Mouse (Mus musculus) urinary bladder, adult 2 months (tissue): ENCODE data around the gene Mbd5. TPM values are rescaled to one million over a fixed set of nuclear protein-coding genes. Genes with fewer than 3 reads are reported as not detected.
"Not testable (repeated sequence)": the region's sequence is repeated elsewhere in the genome, so short reads cannot be mapped to it uniquely, and the experiment has no call there.

Source experiments
- DNase-seq: peaks from one replicate; pipeline ENCODE4 v3.0.0; 2022; ENCODE audit warnings: low spot score
- polyA plus RNA-seq: library from polyadenylated mRNA; depleted of rRNA; stranded (reverse); fragments of >200 nt; gene quantifications from 2 replicates; pipeline ENCODE4 v1.2.3, GENCODE M21; 2012

The Mbd5 gene
- polyA plus RNA-seq, 1 experiment, result 9.7 TPM

DNA sequence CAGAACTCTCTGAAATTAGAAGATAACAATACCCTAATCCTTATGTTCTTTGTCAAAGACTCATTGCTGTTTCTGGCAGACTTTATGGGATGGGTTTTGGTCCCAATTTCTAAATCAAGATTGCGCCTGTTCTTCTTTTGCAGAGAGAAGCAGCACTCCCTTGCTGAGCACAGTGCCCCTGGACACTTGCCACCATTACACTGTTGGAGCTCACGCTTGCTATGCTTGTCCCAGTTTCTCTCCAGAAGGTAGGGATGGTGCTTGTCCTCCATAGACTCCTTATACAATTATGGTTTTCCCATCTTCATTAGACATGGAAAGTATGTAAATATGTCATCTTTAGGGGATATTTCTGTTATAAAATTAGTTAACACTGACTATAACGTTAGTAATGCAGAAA is 220.5 kb downstream of the Mbd5 start:
- no peak for DNase-seq

DNA sequence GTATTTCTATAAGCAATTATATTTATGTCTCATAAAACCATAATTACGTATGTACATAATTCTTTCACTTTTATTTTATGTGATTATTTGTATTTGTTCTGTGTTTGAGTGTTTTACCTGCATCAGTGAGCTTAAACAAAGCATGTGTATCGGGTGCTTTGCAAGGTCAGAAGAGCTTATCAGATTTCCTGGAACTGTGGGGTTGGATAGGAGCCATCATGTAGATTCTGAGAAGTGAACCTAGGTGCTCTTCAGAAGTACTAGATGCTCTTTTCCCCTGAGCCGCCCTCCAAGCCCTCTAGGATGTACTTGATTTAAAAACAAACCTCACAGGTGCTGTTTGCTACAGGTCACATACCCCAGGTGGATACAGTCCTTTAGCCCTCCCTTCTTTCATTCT is 227.7 kb downstream of the Mbd5 start:
- no peak for DNase-seq

DNA sequence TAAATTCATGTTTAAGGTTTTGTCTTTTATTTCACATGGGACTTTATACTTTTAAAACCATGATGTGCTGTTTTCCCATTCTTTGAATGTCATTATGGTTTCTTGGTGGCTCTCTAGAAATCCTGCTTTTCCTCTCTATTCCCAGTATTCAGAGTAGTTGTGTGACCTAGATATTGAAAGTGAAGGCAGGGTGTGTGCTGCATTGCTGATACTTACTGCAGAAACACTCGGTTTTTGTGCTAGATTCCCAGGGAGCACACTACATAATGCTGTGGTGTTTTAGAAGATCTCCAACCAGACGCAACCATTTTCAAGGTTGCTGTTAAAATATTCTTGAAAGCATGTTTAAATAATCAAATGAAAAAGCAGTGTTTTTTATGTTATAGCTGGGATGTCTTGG is 241.7 kb downstream of the Mbd5 start:
- no peak for DNase-seq

DNA sequence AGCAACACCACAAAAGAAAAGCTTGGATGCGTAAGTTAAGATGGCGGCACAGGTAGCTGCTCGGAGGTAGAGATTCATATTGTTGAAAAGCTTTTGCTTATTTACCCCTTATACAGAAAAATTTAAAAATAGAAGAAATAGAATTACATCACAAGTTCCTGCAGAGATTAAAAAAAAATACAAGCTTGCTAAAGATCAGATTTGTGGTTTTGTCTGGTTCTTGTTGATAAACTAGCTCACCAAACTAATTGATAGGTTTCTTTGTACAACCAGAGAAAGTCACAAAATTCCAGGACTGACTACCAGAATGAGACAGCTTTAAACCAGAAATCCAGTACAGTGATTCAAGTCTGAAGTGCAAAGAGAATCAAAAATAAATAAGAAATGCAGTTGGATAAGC is 242.4 kb downstream of the Mbd5 start:
- no peak for DNase-seq

DNA sequence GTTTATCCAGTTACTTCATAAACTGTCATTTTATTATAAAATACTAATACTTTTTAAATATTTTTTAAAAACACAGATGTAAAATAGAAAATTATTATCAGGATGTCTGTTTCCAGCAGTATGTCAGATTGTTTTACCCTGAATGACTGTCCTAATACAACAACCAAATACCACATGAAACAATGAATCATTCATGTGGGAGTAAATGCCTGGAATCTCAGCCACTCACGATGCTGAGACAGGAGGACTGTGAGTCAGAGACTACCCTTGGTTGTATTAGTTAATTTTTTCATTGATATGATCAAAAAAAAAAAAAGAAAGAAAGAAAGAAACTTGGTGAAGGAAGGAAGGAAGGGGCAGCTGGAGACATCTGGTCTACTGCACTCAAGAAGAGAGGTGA is 254.8 kb downstream of the Mbd5 start:
- no peak for DNase-seq

DNA sequence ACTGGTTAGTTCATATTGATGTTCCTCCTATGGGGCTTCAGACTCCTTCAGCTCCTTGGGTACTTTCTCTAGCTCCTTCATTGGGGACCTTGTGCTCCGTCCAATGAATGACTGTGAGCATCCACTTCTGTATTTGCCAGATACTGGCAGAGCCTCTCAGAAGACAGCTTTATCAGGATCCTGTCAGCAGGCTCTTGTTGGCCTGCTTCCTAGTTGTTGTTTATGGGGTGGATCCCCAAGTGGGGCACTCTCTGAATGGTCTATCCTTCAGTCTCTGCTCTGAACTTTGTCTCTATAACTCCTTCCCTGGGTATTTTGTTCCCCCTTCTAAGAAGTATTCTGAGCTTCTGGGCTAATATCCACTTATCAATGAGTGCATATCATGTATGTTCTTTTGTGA is 256.4 kb downstream of the Mbd5 start:
- not testable (repeated sequence) for DNase-seq

DNA sequence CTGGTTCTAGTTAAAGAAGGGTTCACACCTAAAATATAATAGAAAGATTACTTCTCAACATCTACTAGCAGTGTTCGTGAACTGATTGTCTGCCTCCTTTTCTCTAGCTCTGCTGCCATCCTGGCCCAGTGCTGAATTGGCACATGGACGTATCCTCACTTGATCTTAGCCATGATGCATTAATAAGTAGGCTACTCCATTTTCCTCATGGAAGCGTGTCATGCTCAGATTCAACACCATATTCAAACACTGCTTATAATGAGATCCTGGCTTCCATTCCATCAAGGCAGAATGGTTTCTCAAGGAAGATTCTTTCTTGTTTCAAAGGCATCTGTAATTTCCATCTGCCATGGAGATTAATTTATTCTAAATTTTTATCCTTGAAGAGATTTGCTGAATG is 260.0 kb downstream of the Mbd5 start:
- DNase-seq, result no peak

DNA sequence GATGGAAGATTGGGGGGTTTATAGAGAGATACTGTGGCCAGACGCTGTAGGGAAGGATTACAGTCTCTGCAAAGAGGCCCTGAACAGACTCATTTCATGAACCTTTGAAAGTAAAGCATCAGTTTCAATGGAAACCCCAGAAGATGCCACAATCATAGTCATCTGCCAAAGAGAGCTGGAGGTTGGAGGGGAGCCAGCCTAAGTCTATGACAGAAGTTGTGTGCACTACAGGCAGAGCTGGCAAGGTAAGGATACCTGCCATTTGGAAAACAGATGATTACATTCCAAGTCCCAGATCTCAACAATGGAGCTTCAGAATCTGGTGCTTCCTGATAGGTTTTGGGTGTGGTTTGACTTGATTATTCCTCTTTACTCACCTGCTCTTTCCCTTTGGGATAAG is 261.1 kb downstream of the Mbd5 start:
- no peak for DNase-seq

DNA sequence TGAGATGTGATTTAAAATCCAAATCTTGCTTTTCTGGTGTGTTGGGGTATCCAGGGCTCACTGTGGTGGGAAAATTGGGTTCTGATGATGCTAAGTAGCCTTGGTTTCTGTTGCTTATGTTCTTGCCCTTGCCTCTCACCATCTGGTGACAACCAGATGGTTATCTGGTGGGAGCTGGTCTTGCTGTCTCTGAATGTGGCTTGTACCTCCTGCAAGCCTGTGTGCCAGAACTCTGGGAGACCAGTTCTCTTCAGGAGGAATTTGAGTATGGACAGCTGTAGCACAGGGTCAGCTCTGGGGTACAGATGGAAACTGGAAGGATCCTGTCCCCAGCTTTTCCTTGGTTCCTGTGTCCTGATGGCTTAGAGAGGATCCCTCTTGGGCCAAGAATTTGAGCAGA is 280.4 kb downstream of the Mbd5 start:
- DNase-seq, result no peak

DNA sequence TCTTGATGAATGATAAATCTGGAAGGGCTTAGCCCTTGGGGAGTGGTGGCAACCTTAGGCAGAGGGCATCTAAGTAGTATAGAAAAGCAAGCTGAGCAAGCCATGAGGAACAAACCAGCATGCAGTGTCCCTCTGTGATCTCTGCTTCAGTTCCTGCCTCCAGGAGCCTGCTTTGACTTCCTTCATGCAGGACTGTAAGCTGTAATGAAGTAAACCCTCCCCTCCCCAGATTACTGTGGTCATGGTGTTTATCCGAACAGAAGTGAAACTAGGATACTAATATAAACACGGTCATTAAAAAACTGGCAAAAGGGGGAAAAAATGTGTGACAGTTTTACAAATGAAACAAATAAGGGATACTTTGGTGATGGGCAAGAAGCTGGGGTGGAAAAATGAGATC is 284.8 kb downstream of the Mbd5 start:
- no peak for DNase-seq

DNA sequence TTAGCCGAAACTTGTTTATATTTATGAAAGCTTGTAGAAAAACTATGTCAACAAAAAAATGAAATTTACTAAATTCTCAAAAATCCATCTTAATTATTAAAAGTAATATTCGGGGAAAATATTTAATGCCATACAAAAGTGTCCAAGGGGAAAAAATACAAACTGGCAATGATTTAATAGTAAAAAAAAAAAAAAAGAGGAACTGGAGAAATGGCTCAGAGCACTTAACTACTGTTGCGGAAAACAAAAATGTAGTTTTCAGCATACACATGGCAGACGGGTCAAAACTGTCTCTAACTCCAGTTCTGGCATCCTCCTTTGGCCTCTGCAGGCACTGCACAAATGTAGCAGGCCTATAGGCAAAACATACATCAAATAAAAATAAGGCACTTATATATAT is 292.4 kb downstream of the Mbd5 start:
- DNase-seq, result no peak

DNA sequence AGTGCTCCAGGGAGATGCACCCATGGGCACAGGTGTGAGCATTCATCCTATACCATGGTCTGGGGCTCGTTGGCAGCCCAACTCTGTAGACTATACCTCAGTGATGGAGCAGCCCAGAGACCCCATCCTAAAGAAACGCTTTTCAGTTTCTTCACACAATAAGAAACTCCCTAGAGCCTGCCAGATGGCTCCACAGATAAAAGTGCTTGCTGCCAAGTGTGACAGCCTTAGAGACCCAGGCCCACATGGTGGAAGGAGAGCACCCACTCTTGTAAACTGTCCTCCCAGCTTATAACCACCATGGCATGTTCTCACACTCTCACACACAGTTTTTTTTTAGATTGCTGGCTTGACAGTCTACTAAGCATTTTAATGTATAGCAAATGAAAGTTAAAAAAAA is 314.8 kb downstream of the Mbd5 start:
- DNase-seq, result no peak

DNA sequence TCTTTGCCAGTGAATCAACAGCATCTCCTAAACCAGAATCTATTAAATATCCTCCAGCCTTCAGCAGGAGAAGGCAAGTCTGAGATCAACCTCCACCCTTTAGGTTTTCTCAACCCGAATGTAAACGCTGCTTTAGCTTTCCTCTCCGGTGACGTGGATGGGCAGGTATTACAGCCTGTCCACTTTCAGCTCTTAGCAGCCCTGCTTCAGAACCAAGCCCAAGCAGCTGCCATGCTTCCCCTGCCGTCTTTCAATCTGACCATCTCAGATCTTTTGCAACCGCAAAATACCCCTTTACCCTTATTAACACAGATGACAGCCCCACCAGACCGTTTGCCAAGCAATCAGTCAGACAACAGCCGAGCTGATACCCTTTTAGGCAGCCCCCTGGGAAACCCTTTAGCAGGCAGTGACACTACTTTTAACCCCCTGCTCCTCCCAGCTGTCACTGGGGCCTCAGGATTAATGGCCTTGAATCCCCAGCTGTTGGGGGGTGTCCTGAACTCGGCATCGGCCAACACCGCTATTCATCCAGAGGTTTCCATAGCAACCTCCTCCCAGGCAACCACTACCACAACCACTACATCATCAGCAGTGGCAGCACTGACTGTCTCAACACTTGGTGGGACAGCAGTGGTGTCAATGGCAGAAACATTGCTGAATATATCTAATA is 323.1 kb downstream of the Mbd5 start:
- DNase-seq, result no peak

DNA sequence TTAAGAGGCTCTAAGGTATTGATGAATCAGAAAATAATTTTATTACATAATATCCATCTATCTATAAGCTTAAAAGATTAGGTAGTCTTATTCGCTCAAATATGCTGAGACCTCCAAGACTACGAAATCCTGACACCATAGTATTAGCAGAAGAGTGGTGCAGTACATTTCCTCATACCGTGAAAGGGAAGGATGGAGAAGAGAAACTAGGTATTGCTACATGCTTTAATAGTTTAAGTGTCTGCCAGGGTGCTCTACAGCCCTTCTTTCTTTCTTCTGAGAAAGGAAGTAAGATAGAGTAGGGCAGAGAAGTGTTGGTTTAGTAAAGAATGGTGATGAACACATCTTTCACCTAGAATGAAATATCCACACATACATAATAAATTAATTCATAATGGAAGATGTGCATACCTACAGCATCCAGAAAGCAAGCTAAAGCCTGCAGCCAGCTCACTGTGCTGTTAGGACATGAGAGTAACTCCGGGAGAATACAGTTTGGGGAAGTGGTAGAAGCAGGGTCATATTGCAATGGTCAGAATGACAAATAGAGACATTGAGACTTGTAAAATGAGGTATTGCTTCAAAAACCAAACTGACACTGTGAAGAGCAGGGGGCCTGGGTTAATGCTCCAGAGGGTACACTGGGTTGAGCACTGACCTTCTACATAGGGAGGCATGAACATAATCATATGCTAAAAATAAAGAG is 326.9 kb downstream of the Mbd5 start:
- no peak for DNase-seq

DNA sequence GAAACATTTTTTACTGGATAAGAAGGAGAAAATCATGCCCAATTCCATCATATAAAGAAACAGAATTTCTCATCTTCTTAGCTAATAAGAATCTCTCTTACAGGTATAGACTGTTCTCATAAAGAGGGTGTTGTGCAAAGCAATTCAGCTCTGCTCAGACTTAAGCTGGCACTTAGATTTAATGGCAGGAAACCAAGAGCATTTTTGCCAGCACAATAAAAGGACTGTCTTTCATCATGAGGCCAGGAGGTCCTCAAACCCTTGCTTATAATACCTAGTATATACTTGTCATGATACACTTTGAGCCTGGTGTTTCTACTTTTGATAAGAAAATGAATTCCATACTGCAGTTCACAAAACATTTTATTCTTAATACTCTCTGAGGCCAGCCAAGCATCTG is 331.2 kb downstream of the Mbd5 start:
- no peak for DNase-seq

DNA sequence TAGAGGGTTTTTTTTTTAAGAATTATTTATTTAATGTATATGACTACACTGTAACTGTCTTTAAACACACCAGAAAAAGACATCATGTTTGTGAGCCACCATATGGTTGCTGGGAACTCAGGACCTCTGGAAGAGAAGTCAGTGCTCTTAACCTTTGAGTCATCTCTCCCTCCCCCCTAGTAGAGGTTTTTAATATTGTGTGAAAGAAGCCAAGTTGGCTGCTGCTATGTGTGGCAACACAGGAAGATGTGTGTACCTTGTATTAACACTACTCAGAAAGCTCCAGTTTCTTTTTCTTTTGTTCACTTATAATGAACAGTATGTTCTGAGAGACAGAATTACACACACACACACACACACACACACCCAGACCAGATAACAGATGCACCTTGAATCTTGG is 334.3 kb downstream of the Mbd5 start:
- DNase-seq, result no peak

DNA sequence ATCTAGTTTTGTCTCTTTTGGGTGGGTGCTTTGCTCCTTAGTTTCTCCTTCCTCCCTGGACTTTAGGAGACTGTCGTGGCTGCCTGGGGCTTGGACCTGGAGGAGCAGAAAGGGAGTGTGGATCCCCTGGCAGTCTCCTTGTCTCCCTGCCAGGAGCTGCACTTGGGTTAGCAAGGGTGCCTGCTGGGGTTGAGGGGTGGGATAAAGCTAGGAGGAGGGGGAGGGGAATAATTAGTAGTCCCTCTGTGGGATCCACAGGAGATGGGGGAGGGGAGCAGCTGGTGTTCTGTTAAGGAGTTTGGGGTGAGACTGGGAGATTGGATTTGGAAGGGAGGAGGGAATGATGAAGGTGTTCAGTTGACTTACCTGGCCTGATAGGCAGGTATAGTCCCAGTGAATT is 337.7 kb downstream of the Mbd5 start:
- DNase-seq, result no peak

DNA sequence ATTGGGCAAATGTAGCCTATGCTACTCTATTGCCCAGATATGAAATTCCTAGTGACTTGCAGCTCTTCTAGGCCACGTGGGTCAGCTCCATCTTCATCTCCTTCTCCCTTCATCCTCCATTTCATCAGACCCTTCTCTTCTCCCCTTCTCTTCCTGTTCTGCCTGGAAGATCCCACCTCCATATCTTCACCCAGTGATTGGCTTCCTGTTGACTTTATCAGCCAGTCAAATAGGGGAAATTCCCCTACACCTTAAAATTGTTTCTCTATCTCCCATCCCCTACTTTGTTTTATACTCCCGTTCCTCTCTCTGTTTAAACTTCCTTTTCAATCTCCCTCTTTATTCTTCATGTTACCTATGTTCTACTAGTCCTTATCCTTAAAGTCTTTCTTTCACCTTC is 342.4 kb downstream of the Mbd5 start:
- DNase-seq, result no peak

DNA sequence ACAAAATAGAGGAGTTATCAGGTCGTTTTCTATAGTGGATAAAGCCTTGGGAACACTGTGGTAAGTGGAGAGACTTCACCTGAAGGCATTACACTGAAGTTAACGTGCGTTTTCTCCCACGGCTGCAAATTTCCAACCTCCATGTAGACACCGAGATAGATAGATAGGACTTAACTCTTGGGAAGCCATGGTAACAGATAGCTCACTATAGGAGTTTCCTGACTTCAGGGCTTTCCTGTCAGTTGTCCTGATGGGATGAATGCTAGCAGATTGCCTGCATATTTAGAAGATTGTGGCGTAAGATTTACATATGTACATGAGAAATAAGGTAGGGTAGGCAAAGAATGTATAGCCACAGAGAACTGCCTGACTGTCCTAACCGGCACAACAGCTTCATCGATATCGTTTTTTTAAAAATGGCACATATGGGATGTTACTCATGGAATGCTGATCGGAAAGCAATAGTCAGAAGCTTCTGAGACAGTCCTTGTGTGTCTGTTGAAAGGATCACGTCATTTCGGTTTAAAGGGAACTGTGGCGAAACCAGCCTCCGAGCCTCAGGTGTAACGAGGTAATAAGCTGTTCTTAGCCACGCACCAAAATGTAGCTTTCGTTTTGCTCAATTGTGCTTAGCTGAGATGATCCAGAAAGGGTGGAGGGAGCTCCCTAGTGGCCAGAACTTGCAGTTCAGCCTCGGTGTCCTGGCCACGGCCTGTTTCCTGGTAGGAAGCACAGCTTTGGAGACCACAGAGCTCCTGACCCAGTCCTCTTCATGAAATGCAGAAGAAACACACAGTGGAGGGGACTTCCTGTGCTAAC is 363.5 kb downstream of the Mbd5 start:
- peak; percentile 56 for DNase-seq

DNA sequence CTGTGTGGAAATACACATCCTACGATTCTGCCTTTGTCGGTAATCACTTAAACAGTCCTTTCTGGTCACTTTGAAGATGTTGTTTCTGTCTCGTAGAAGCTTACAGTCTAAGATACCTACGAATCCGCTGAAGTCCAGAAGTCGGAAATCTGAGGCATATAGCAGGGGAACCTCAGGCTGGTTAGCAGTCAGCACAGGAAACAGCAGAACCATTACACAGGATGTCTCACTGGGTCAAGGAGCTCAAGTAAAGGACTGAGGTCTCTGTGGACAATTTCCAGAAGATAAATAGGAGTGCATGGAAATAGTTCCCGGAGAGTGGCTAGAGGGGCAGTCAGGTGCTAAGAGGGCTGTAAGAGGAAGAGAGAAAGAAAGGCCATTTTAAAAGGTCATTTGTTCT is 384.3 kb downstream of the Mbd5 start:
- no peak for DNase-seq

DNA sequence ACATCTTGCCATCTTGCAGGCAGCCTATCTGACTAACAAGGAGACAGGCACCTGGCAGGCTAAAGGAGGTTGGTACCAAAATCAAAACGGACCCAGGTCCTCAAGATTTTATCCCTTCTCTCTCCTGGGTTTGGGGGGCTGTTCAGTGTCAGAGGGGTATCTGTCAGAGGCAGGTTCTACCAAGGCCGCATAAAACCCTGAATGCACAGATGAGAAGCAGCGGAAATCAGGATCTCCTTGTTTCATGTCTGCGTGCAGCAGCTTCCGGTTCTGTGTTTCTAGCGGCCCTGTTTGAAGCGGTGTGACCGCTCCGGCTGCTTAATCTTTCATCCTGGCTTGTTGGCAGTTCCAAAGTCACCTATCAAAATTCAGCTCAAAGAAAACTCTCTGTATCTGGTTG is 386.0 kb downstream of the Mbd5 start:
- no peak for DNase-seq

DNA sequence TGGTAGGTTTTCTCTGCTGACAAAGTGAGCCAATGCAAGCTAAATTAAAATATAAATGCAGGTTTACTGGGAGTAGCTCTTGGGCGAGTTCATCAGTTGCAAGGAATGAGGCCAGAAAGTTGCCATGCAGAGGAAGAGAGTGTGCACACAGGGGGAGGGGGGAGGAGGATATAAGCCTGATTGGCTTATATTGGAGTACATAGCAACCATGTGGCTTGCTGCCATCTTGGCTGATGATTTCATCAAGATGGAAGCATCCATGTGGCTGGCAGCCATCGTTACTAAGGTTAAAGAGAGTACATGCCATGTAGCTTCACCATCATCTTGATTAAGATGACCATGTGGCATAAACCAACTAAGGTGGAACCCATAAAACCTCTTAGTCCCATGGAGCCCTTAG is 395.0 kb downstream of the Mbd5 start:
- DNase-seq, result no peak

DNA sequence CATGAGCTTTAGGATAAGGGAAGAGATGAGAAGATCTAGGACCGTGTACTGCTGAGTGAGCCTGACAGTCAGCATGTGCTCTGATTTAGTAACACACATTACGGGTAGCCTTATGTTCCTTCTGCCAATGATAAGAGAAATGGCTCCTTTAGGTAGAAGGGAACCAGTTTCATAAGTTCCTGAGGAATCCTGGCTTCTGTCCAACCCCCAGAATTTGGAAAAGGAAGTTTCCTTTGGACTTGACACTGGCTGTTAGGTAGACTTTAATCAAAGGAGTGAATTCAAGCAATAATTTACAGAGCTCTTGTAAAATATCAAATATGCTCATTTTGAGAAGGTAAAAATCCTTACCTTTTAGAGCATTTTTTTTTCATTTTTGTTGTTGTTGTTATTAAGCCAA is 396.5 kb downstream of the Mbd5 start:
- DNase-seq, result no peak
